Mouse (Mus musculus): ENCODE measurements around the gene Prim1. TPM values are rescaled to one million over a fixed set of nuclear protein-coding genes. Genes with fewer than 3 reads are reported as not detected.

The Prim1 gene
- polyA plus RNA-seq, 1 experiment from 2014 or later, result 71.9 TPM

GRCm38 (mm10) chr10:128004918-128005317, 10.1 kb upstream of the Prim1 start:
- WGBS, result 64% methylated on average over 10 of the region's 10 CpGs

GRCm38 (mm10) chr10:128005479-128005878, 9.5 kb upstream of the Prim1 start:
- Histone ChIP-seq H3K4me2 (no peak overlapping the region), H3K27ac (no peak overlapping the region), H3K4me3 (no peak overlapping the region), H3K4me1 (no peaks in the 10 kb centered on the region), H3K9me3 (no peaks in the 10 kb centered on the region), H3K27me3 (no peaks in the 10 kb centered on the region), H3K9ac (no peak overlapping the region), H3K36me3 (no peaks in the 10 kb centered on the region)
- ATAC-seq (ENCODE audit: insufficient number of reproducible peaks, low FRiP score, low TSS enrichment, low read depth), result no peak
- WGBS, result 81% methylated on average over 8 of the region's 8 CpGs

More at GRCm38 (mm10) chr10:128004918-128005317, 10.1 kb upstream of the Prim1 start:
- H3K9ac ChIP-seq, result no peak overlapping the region
- no peaks in the 10 kb centered on the region for H3K4me1 ChIP-seq
- no peaks in the 10 kb centered on the region for H3K9me3 ChIP-seq
- H3K36me3 ChIP-seq, result no peaks in the 10 kb centered on the region
- H3K4me3 ChIP-seq, result no peak overlapping the region
- no peak overlapping the region for H3K27ac ChIP-seq
- H3K4me2 ChIP-seq, result no peak overlapping the region
- H3K27me3 ChIP-seq, result no peaks in the 10 kb centered on the region
- ATAC-seq (ENCODE audit: insufficient number of reproducible peaks, low FRiP score, low TSS enrichment, low read depth), result no peak

- H3K27ac ChIP-seq, result no peak within 1 kb of the TSS
- no peaks in the 10 kb centered on the region for H3K4me1 ChIP-seq
- no peaks in the 10 kb centered on the region for H3K9me3 ChIP-seq
- WGBS, result 93% methylated on average over 1 of the region's 1 CpGs
- H3K27me3 ChIP-seq, result no peaks in the 10 kb centered on the region
- no peak for ATAC-seq (ENCODE audit: insufficient number of reproducible peaks, low FRiP score, low TSS enrichment, low read depth)
- H3K4me3 ChIP-seq, result no peak within 1 kb of the TSS
- H3K4me2 ChIP-seq, result no peak within 1 kb of the TSS
- H3K9ac ChIP-seq, result no peak within 1 kb of the TSS
- H3K36me3 ChIP-seq, result no peaks in the 10 kb centered on the region
Measured at GRCm38 (mm10) chr10:128007446-128007845, 7.5 kb upstream of the Prim1 start, which contains the start of gene Hsd17b6. TSS of gene Hsd17b6 (minus strand) at chr10:128007611.

GRCm38 (mm10) chr10:128008207-128008889, 6.6 kb upstream of the Prim1 start:
- H3K4me2 ChIP-seq, result no peak overlapping the region
- no peaks in the 10 kb centered on the region for H3K36me3 ChIP-seq
- H3K27me3 ChIP-seq, result no peaks in the 10 kb centered on the region
- whole genome bisulfite sequencing, result 8% methylated on average over 4 of the region's 4 CpGs
- no peak overlapping the region for H3K27ac ChIP-seq
- no peak overlapping the region for H3K9ac ChIP-seq
- no peak overlapping the region for H3K4me3 ChIP-seq
- no peaks in the 10 kb centered on the region for H3K4me1 ChIP-seq
- ATAC-seq (ENCODE audit: insufficient number of reproducible peaks, low FRiP score, low TSS enrichment, low read depth), result no peak
- H3K9me3 ChIP-seq, result no peaks in the 10 kb centered on the region

- Histone ChIP-seq H3K27ac (no peak overlapping the region), H3K9ac (no peak overlapping the region), H3K27me3 (no peaks in the 10 kb centered on the region), H3K36me3 (no peaks in the 10 kb centered on the region), H3K4me3 (no peak overlapping the region), H3K9me3 (no peaks in the 10 kb centered on the region), H3K4me2 (no peak overlapping the region), H3K4me1 (no peaks in the 10 kb centered on the region)
- ATAC-seq (ENCODE audit: insufficient number of reproducible peaks, low FRiP score, low TSS enrichment, low read depth), result no peak
- 70% methylated on average over 5 of the region's 5 CpGs for WGBS
Measured at GRCm38 (mm10) chr10:128009735-128010134, 5.2 kb upstream of the Prim1 start.

GRCm38 (mm10) chr10:128022196-128022595, 7.2 kb downstream of the Prim1 start:
- Histone ChIP-seq H3K4me3 (no peak overlapping the region), H3K36me3 (peaks cover 74% of the 10 kb centered on the region), H3K4me1 (no peaks in the 10 kb centered on the region), H3K9ac (no peak overlapping the region), H3K9me3 (no peaks in the 10 kb centered on the region), H3K4me2 (no peak overlapping the region), H3K27ac (no peak overlapping the region), H3K27me3 (no peaks in the 10 kb centered on the region)
- no peak for ATAC-seq (ENCODE audit: insufficient number of reproducible peaks, low FRiP score, low TSS enrichment, low read depth)
- WGBS, result 96% methylated on average over 5 of the region's 5 CpGs

GRCm38 (mm10) chr10:128023496-128023895, 8.5 kb downstream of the Prim1 start:
- ATAC-seq (ENCODE audit: insufficient number of reproducible peaks, low FRiP score, low TSS enrichment, low read depth), result no peak
- no peak overlapping the region for H3K9ac ChIP-seq
- H3K9me3 ChIP-seq, result no peaks in the 10 kb centered on the region
- 95% methylated on average over 10 of the region's 10 CpGs for WGBS
- H3K4me1 ChIP-seq, result no peaks in the 10 kb centered on the region
- peaks cover 79% of the 10 kb centered on the region for H3K36me3 ChIP-seq
- no peak overlapping the region for H3K4me3 ChIP-seq
- no peak overlapping the region for H3K4me2 ChIP-seq
- H3K27ac ChIP-seq, result no peak overlapping the region
- H3K27me3 ChIP-seq, result no peaks in the 10 kb centered on the region

- Histone ChIP-seq H3K27me3 (no peaks in the 10 kb centered on the region), H3K4me2 (no peak overlapping the region), H3K27ac (no peak overlapping the region), H3K4me3 (no peak overlapping the region), H3K4me1 (peaks cover 5% of the 10 kb centered on the region; the same call in 1 of the 2 replicates), H3K9me3 (no peaks in the 10 kb centered on the region), H3K36me3 (peaks cover 53% of the 10 kb centered on the region), H3K9ac (no peak overlapping the region)
- no peak for ATAC-seq (ENCODE audit: insufficient number of reproducible peaks, low FRiP score, low TSS enrichment, low read depth)
- 92% methylated on average over 7 of the region's 7 CpGs for WGBS
Measured at GRCm38 (mm10) chr10:128029931-128030330, 15.0 kb downstream of the Prim1 start.

GRCm38 (mm10) chr10:128030860-128031259, 15.9 kb downstream of the Prim1 start:
- H3K27ac ChIP-seq, result no peak overlapping the region
- H3K4me2 ChIP-seq, result no peak overlapping the region
- peaks cover 5% of the 10 kb centered on the region; the same call in 1 of the 2 replicates for H3K4me1 ChIP-seq
- no peaks in the 10 kb centered on the region for H3K9me3 ChIP-seq
- H3K27me3 ChIP-seq, result no peaks in the 10 kb centered on the region
- H3K36me3 ChIP-seq, result peaks cover 45% of the 10 kb centered on the region
- no peak for ATAC-seq (ENCODE audit: insufficient number of reproducible peaks, low FRiP score, low TSS enrichment, low read depth)
- WGBS, result 83% methylated on average over 2 of the region's 2 CpGs
- no peak overlapping the region for H3K4me3 ChIP-seq
- H3K9ac ChIP-seq, result no peak overlapping the region

GRCm38 (mm10) chr10:128036746-128037425, 21.9 kb downstream of the Prim1 start:
- H3K9me3 ChIP-seq, result no peaks in the 10 kb centered on the region
- peak overlapping the region; percentile 62 for H3K4me2 ChIP-seq
- H3K27me3 ChIP-seq, result no peaks in the 10 kb centered on the region
- H3K9ac ChIP-seq, result peak overlapping the region; percentile 98
- no peak for ATAC-seq (ENCODE audit: insufficient number of reproducible peaks, low FRiP score, low TSS enrichment, low read depth)
- H3K36me3 ChIP-seq, result peaks cover 35% of the 10 kb centered on the region
- WGBS, result 4% methylated on average over 10 of the region's 10 CpGs
- H3K4me3 ChIP-seq, result peak overlapping the region; percentile 90
- H3K27ac ChIP-seq, result peak overlapping the region; percentile 97
- peaks cover 51% of the 10 kb centered on the region for H3K4me1 ChIP-seq

- Histone ChIP-seq H3K36me3 (peaks cover 40% of the 10 kb centered on the region), H3K4me1 (peaks cover 60% of the 10 kb centered on the region), H3K9me3 (no peaks in the 10 kb centered on the region), H3K27me3 (no peaks in the 10 kb centered on the region), H3K27ac (peak overlapping the region; percentile 51), H3K4me2 (no peak overlapping the region), H3K9ac (no peak overlapping the region), H3K4me3 (no peak overlapping the region)
- 77% methylated on average over 3 of the region's 3 CpGs for WGBS
- no peak for ATAC-seq (ENCODE audit: insufficient number of reproducible peaks, low FRiP score, low TSS enrichment, low read depth)
Measured at GRCm38 (mm10) chr10:128037921-128038320, 23.0 kb downstream of the Prim1 start.

- H3K9ac ChIP-seq, result no peak overlapping the region
- H3K4me1 ChIP-seq, result peaks cover 70% of the 10 kb centered on the region
- ATAC-seq (ENCODE audit: insufficient number of reproducible peaks, low FRiP score, low TSS enrichment, low read depth), result no peak
- H3K9me3 ChIP-seq, result no peaks in the 10 kb centered on the region
- 27% methylated on average over 5 of the region's 5 CpGs for WGBS
- no peak overlapping the region for H3K4me3 ChIP-seq
- no peaks in the 10 kb centered on the region for H3K27me3 ChIP-seq
- H3K36me3 ChIP-seq, result peaks cover 45% of the 10 kb centered on the region
- 0 out of 2 replicates have a peak overlapping the region, but pooled peaks have one; percentile 22 for H3K27ac ChIP-seq
- H3K4me2 ChIP-seq, result no peak overlapping the region
Measured at GRCm38 (mm10) chr10:128039167-128039566, 24.2 kb downstream of the Prim1 start.

All from limb, embryonic 15.5 days (tissue).